Mouse (Mus musculus): ENCODE results near the gene Scaf11. TPM values are rescaled to one million over a fixed set of nuclear protein-coding genes. Genes with fewer than 3 reads are reported as not detected.
A peak's percentile ranks its signal among the peaks of the same experiment; 100 is the strongest.
"Not testable (repeated sequence)": the region's sequence is repeated elsewhere in the genome, so short reads cannot be mapped to it uniquely, and the experiment has no call there.

Scaf11 gene
- 42.6 and 44.4 TPM in 2 replicates for total RNA-seq (2015; ENCODE audit: low replicate concordance)
- 59.1 and 82.2 TPM in 2 replicates for total RNA-seq (2017; ENCODE audit: low replicate concordance)

- ATAC-seq (replicated peaks; ENCODE audit: low FRiP score, poor library complexity, severe bottlenecking), result peak; percentile 88
Measured at GRCm38 (mm10) chr15:96460730-96461540, at the start of gene Scaf11. TSS of gene Scaf11 (minus strand) at chr15:96460843.

- ATAC-seq (replicated peaks; ENCODE audit: low FRiP score, poor library complexity, severe bottlenecking), result 0 out of 2 replicates have a peak, but pooled peaks have one; percentile 57
Measured at GRCm38 (mm10) chr15:96507097-96507840, 46.6 kb upstream of the Scaf11 start.

- no peak for ATAC-seq (replicated peaks; ENCODE audit: low FRiP score, poor library complexity, severe bottlenecking)
Measured at GRCm38 (mm10) chr15:96497646-96498045, 37.0 kb upstream of the Scaf11 start.

GRCm38 (mm10) chr15:96494279-96494678 is 33.6 kb upstream of the Scaf11 start:
- no peak for ATAC-seq (replicated peaks; ENCODE audit: low FRiP score, poor library complexity, severe bottlenecking)

GRCm38 (mm10) chr15:96493573-96493972 is 32.9 kb upstream of the Scaf11 start:
- no peak for ATAC-seq (replicated peaks; ENCODE audit: low FRiP score, poor library complexity, severe bottlenecking)

- ATAC-seq (replicated peaks; ENCODE audit: low FRiP score, poor library complexity, severe bottlenecking), result not testable (repeated sequence)
Measured at GRCm38 (mm10) chr15:96492919-96493318, 32.3 kb upstream of the Scaf11 start.

GRCm38 (mm10) chr15:96491861-96492641 is 31.4 kb upstream of the Scaf11 start:
- ATAC-seq (replicated peaks; ENCODE audit: low FRiP score, poor library complexity, severe bottlenecking), result no peak

- no peak for ATAC-seq (replicated peaks; ENCODE audit: low FRiP score, poor library complexity, severe bottlenecking)
Measured at GRCm38 (mm10) chr15:96491421-96491820, 30.8 kb upstream of the Scaf11 start.

GRCm38 (mm10) chr15:96490123-96490522 is 29.5 kb upstream of the Scaf11 start:
- no peak for ATAC-seq (replicated peaks; ENCODE audit: low FRiP score, poor library complexity, severe bottlenecking)

- no peak for ATAC-seq (replicated peaks; ENCODE audit: low FRiP score, poor library complexity, severe bottlenecking)
Measured at GRCm38 (mm10) chr15:96488941-96489786, 28.5 kb upstream of the Scaf11 start.

GRCm38 (mm10) chr15:96487066-96487698 is 26.5 kb upstream of the Scaf11 start:
- ATAC-seq (replicated peaks; ENCODE audit: low FRiP score, poor library complexity, severe bottlenecking), result no peak; the same call in 1 of the 2 replicates

- no peak for ATAC-seq (replicated peaks; ENCODE audit: low FRiP score, poor library complexity, severe bottlenecking)
Measured at GRCm38 (mm10) chr15:96480822-96481221, 20.2 kb upstream of the Scaf11 start.

- no peak for ATAC-seq (replicated peaks; ENCODE audit: low FRiP score, poor library complexity, severe bottlenecking)
Measured at GRCm38 (mm10) chr15:96478006-96478405, 17.4 kb upstream of the Scaf11 start.

GRCm38 (mm10) chr15:96476359-96476758 is 15.7 kb upstream of the Scaf11 start:
- ATAC-seq (replicated peaks; ENCODE audit: low FRiP score, poor library complexity, severe bottlenecking), result peak; percentile 93

- ATAC-seq (replicated peaks; ENCODE audit: low FRiP score, poor library complexity, severe bottlenecking), result no peak
Measured at GRCm38 (mm10) chr15:96475571-96475972, 14.9 kb upstream of the Scaf11 start.

- no peak for ATAC-seq (replicated peaks; ENCODE audit: low FRiP score, poor library complexity, severe bottlenecking)
Measured at GRCm38 (mm10) chr15:96474325-96474955, 13.8 kb upstream of the Scaf11 start.

GRCm38 (mm10) chr15:96473920-96474319 is 13.3 kb upstream of the Scaf11 start:
- no peak for ATAC-seq (replicated peaks; ENCODE audit: low FRiP score, poor library complexity, severe bottlenecking)

- no peak for ATAC-seq (replicated peaks; ENCODE audit: low FRiP score, poor library complexity, severe bottlenecking)
Measured at GRCm38 (mm10) chr15:96468316-96468715, 7.7 kb upstream of the Scaf11 start.

Measured in erythroblast, adult 5-6 weeks (primary cell).